Mouse (Mus musculus) cerebellum, adult 18-20 months (tissue): Measurements from ENCODE around the gene Ofd1.

Experiments used
- DNase-seq, 2 experiments: peaks; one replicate each; pipeline ENCODE4 v3.0.0; 2021

The Ofd1 gene

DNA sequence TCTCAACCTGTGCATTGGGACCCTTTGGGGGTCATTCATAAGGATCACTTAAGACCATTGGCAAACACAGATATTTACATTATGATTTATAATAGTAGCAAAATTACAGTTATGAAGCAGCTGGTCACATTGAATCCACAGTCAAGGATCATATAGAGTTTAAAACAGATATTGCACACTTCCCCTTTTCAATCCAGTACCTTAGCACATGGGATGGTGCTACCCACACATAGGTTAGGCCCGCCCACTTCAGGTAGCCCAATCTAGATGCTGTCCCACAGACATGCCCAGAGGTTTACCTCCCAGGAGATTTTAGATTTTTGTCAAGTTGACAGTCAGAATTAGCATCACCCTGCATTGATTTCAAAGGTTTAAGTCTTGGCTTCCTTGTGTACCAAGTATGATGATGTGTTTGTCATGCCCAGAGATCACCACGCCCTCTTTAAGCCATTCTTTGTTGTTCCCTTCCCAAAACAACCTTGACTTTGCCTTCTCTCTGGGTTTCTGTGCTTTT is 80.5 kb downstream of the Ofd1 start:
- no peak for DNase-seq

DNA sequence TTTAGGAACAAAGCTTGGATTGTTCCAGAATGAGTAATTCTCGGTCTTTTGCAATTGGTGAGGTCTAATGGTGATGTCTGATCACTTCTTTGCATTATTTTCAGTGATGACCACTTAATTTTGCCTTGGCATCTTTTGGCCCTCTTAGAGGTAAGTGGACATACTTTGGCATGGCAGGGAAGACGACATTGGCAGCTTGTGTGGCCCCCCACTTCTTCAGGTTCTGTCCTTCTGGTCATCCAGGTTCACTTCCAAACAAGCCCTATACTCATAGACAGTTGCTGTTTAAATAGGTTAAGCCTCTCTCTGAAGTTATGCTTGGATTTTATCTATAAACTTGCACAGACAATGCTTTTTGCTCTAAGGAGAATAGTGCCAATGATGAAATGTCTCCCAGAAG is 81.5 kb downstream of the Ofd1 start:
- DNase-seq: peak in 1 of 2 experiments; percentile 36

DNA sequence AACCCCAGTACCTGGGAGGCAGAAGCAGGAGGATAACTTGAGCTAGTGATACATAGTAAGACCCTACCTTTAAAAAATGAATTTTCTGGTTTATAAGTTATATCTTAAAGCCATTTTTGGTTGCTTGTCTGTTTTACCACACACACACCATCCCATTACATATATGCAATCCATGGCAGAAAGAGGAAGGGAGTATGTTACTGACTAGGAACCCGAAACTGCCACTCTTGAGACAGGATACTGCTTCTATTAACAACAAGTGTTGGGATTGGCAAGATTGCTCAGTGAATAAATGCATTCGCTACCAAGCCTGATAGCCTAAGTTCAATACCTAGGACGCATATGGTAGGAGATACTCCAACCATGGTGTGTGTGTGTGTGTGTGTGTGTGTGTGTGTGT is 84.2 kb downstream of the Ofd1 start:
- DNase-seq: no peak

DNA sequence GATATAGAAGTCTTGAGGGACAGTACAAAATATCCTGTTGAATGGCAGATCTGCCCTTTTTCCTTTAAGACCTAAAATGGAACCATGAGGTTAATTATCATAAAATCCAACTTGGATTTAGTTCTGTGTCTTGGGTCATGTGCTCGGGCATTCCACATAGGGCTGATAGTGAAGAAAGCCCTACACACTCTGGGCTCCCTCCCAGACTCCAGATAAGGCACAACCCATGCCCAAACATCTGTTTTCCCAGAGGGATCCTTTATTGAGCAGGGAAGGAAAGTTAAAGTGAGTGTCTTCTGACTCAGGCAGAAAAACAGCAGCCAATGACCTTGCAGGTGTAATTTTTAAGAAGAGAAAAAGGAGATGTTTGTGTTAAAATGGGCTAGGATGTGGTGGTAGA is 85.6 kb downstream of the Ofd1 start:
- DNase-seq: no peak

DNA sequence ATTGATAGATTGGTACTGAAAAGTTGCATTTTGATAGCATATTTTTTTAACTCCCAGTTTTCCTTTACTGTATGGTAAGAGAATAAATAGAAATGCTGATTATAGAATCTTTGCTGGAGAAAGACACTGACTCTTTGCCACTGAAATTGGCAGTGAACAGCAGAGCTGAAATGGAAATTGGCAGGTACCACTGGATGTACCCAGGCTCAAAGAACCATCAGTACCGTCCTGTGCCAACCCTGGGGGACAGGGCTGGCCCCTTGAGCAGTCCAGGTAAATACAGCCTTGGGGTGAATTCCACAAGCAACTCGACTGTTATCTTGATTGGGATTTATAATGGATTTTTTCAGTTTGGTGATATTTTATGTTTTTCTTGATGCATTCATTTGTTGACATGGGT is 87.1 kb downstream of the Ofd1 start:
- peak; percentile 40 to 49 for DNase-seq

DNA sequence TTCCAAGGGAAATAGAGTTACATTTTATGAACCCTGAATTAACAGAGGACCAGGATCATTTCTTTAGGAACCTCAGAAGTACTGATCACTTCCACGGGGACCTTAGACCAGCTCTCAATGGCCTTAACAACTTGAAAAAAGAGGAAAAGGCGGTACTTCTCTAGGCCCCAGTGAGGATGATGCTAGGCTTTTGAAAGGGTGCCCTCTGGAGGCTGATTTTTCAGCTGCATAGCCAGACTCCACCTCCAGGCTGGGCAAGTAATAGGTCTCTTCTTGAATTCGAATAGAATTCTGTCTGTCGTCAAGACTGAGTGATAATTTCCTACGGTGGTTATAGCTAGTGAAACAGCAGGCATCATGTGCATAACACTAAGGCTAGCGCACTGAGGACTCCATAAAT is 88.7 kb downstream of the Ofd1 start:
- peak; percentile 59 to 68 for DNase-seq

DNA sequence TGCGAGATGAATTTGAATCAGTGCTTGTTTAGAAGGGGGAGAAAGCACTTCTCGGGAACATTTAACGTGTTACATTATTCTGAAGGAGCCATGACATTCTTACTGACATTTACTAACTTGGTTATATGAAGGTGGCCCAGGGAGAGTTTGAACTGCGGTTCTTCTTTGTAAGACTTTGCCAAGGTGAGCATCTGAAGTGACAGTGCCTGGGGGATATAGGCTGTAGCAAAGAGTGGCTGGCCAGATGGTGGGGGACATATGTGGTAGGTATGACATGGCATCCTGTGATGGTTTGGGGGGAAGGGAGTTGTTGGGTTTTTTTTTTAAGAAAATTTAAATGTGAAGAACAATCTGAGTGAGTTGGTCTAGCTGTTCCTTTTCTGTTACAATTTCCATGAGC is 91.9 kb downstream of the Ofd1 start:
- DNase-seq: no peak

DNA sequence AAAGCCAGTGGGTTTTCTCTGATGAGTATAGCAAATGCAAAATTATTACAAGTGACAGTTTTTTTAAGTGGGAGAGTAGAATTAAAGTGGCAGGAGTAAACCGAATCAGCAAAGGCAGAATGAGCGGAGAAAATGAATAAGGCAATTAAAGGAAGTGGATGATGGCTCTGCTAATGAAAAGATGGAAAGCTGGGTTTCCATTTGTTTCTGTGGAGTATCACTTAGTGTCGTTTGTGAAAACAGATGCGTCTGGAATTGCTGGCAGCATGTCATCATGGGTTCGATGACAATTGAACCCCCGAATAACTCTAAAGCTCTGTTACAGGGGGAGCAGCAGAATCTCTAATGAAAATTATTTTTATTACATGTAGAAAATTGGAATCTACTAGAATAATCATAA is 92.4 kb downstream of the Ofd1 start:
- no peak for DNase-seq

DNA sequence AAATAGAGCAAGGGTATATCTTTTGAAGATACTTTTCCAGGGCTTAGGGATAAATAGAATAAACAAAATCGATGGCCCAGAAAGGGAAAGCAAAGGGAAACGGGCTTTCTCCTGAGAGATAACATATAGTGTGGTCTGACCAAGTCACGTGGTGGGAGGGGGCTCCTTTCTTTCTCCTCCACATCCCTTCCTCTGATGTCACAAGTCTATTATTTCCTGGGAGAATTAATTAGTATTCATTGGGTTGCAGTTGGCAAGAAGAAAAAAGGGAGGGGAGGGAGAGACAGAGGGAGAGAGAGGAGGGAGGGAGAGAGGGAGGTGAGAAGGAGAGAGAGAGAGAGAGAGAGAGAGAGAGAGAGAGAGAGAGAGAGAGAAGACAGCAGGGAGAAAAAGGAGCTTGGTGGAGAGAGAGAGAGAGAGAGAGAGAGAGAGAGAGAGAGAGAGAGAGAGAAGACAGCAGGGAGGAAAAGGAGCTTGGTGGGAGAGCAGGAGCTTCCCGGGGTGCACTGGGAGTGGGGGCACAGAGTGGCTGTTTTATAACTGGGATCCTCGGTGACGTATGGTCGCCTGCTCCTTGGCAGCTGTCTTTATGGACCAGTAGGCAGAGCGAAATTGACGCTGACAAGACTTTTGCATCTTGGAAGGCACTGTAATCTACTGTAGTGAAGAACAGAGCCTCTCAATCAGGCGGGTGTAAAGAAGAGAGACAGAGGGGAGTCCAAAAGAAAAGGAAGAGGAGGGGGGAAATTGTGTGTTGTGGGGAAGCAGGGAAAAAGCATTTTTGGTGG is 96.1 kb downstream of the Ofd1 start:
- DNase-seq: peak; percentile 59 to 60

DNA sequence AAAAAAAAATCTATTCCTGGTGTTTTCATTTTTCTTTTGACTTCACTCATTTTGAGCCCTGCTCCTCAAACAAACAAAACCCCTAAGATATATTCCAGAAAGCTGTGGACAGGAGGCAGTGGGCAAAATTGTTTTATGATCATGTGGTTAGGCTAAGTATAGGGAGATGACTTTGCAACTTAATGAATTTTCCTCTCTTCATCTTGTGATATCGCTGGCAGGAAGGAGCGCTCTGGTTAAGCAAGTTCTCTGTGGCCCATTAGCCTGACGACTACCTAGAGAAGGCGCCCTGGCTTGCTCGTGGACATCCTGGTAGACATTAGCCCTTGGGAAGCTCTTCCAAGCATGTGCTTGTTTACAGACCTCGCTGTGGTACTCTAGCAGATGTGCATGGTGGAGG is 98.7 kb downstream of the Ofd1 start:
- no peak for DNase-seq
